Mouse (Mus musculus): Measurements from ENCODE around the gene Ugt1a8.
"Not testable (repeated sequence)": the region's sequence is repeated elsewhere in the genome, so short reads cannot be mapped to it uniquely, and the experiment has no call there.

Gene Ugt1a8

GRCm38 (mm10) chr1:88087513-88087912 is at the start of gene Ugt1a8:
TSS of gene Ugt1a8 (plus strand) at chr1:88087813.
- DNase-seq (ENCODE audit: low read depth), result no peak

- DNase-seq (ENCODE audit: low read depth), result not testable (repeated sequence)
Measured at GRCm38 (mm10) chr1:88043044-88043443, 44.6 kb upstream of the Ugt1a8 start.

GRCm38 (mm10) chr1:88044832-88045437 is 42.7 kb upstream of the Ugt1a8 start:
- not testable (repeated sequence) for DNase-seq (ENCODE audit: low read depth)

- not testable (repeated sequence) for DNase-seq (ENCODE audit: low read depth)
Measured at GRCm38 (mm10) chr1:88047408-88047807, 40.2 kb upstream of the Ugt1a8 start.

- DNase-seq (ENCODE audit: low read depth), result no peak
Measured at GRCm38 (mm10) chr1:88055088-88055487, 32.5 kb upstream of the Ugt1a8 start, which contains the start of gene Ugt1a10. TSS of gene Ugt1a10 (plus strand) at chr1:88055388.

GRCm38 (mm10) chr1:88066472-88067102 is 21.0 kb upstream of the Ugt1a8 start:
- not testable (repeated sequence) for DNase-seq (ENCODE audit: low read depth)

- DNase-seq (ENCODE audit: low read depth), result no peak
Measured at GRCm38 (mm10) chr1:88070495-88070894, 17.1 kb upstream of the Ugt1a8 start, which contains the start of gene Ugt1a9. TSS of gene Ugt1a9 (plus strand) at chr1:88070800.

- no peak for DNase-seq (ENCODE audit: low read depth)
Measured at GRCm38 (mm10) chr1:88070902-88071301, 16.7 kb upstream of the Ugt1a8 start.

GRCm38 (mm10) chr1:88074471-88074870 is 13.1 kb upstream of the Ugt1a8 start:
- DNase-seq (ENCODE audit: low read depth), result no peak

GRCm38 (mm10) chr1:88077128-88077527 is 10.5 kb upstream of the Ugt1a8 start:
- DNase-seq (ENCODE audit: low read depth), result peak; percentile 52

GRCm38 (mm10) chr1:88081670-88082069 is 5.9 kb upstream of the Ugt1a8 start:
- DNase-seq (ENCODE audit: low read depth), result no peak

- DNase-seq (ENCODE audit: low read depth), result no peak
Measured at GRCm38 (mm10) chr1:88086125-88086524, 1.5 kb upstream of the Ugt1a8 start.

GRCm38 (mm10) chr1:88092341-88092740 is 4.7 kb downstream of the Ugt1a8 start:
- no peak for DNase-seq (ENCODE audit: low read depth)

- DNase-seq (ENCODE audit: low read depth), result peak; percentile 81
Measured at GRCm38 (mm10) chr1:88094270-88094676, 6.7 kb downstream of the Ugt1a8 start.

GRCm38 (mm10) chr1:88094941-88095492 is 7.4 kb downstream of the Ugt1a8 start, which contains the start of gene Ugt1a7c:
TSS of gene Ugt1a7c (plus strand) at chr1:88095062.
- peak; percentile 87 for DNase-seq (ENCODE audit: low read depth)

GRCm38 (mm10) chr1:88098546-88098945 is 10.9 kb downstream of the Ugt1a8 start:
- DNase-seq (ENCODE audit: low read depth), result not testable (repeated sequence)

- peak; percentile 82 for DNase-seq (ENCODE audit: low read depth)
Measured at GRCm38 (mm10) chr1:88099691-88100090, 12.1 kb downstream of the Ugt1a8 start.

GRCm38 (mm10) chr1:88103019-88103418 is 15.4 kb downstream of the Ugt1a8 start, which contains the start of gene Ugt1a6b:
TSS of gene Ugt1a6b (plus strand) at chr1:88103252.
- peak; percentile 81 for DNase-seq (ENCODE audit: low read depth)

- peak; percentile 85 for DNase-seq (ENCODE audit: low read depth)
Measured at GRCm38 (mm10) chr1:88103697-88104468, 16.3 kb downstream of the Ugt1a8 start.

- peak; percentile 61 for DNase-seq (ENCODE audit: low read depth)
Measured at GRCm38 (mm10) chr1:88104667-88105430, 17.2 kb downstream of the Ugt1a8 start.

- DNase-seq (ENCODE audit: low read depth), result no peak
Measured at GRCm38 (mm10) chr1:88105656-88106055, 18.0 kb downstream of the Ugt1a8 start.
